Mouse (Mus musculus) adrenal gland, adult 2 months (tissue): Measurements from ENCODE around the gene Myt1l. TPM values are rescaled to one million over a fixed set of nuclear protein-coding genes. Genes with fewer than 3 reads are reported as not detected.

ENCODE experiments used
- DNase-seq: peaks from one replicate; pipeline ENCODE4 v3.0.0; 2021
- polyA plus RNA-seq: library from polyadenylated mRNA; depleted of rRNA; stranded (reverse); fragments of >200 nt; gene quantifications from 2 replicates; pipeline ENCODE4 v1.2.3, GENCODE M21; 2012
- total RNA-seq, 2 experiments: library from RNA; stranded (reverse); gene quantifications; 2 replicates each; pipeline ENCODE4 v1.2.3; 2021

Gene Myt1l
- total and polyA plus RNA-seq, 3 experiments = 0.37 to 2.7 (median 2.0) TPM

GRCm38 (mm10) chr12:29561222-29561621 lies 33.0 kb downstream of the Myt1l start:
- DNase-seq = no peak

GRCm38 (mm10) chr12:29569311-29569710 lies 41.1 kb downstream of the Myt1l start:
- no peak for DNase-seq

- DNase-seq = no peak
Observed at GRCm38 (mm10) chr12:29570351-29570750, 42.2 kb downstream of the Myt1l start.

- no peak for DNase-seq
Observed at GRCm38 (mm10) chr12:29571613-29572012, 43.4 kb downstream of the Myt1l start.

- no peak for DNase-seq
Observed at GRCm38 (mm10) chr12:29593787-29594186, 65.6 kb downstream of the Myt1l start.

- DNase-seq = no peak
Observed at GRCm38 (mm10) chr12:29599916-29600315, 71.7 kb downstream of the Myt1l start.

GRCm38 (mm10) chr12:29601223-29601622 lies 73.0 kb downstream of the Myt1l start:
- DNase-seq = no peak

- no peak for DNase-seq
Observed at GRCm38 (mm10) chr12:29604659-29605058, 76.5 kb downstream of the Myt1l start.

- DNase-seq = no peak
Observed at GRCm38 (mm10) chr12:29605124-29605523, 76.9 kb downstream of the Myt1l start.

- no peak for DNase-seq
Observed at GRCm38 (mm10) chr12:29606221-29606620, 78.0 kb downstream of the Myt1l start.

GRCm38 (mm10) chr12:29617746-29618145 lies 89.6 kb downstream of the Myt1l start:
- DNase-seq = no peak

- no peak for DNase-seq
Observed at GRCm38 (mm10) chr12:29621530-29621929, 93.3 kb downstream of the Myt1l start.

- peak; percentile 14 for DNase-seq
Observed at GRCm38 (mm10) chr12:29627956-29628750, 100.0 kb downstream of the Myt1l start.

- no peak for DNase-seq
Observed at GRCm38 (mm10) chr12:29629875-29630538, 101.8 kb downstream of the Myt1l start.

GRCm38 (mm10) chr12:29634509-29634908 lies 106.3 kb downstream of the Myt1l start:
- no peak for DNase-seq

- DNase-seq = no peak
Observed at GRCm38 (mm10) chr12:29639543-29640196, 111.5 kb downstream of the Myt1l start.

- DNase-seq = no peak
Observed at GRCm38 (mm10) chr12:29640201-29640600, 112.0 kb downstream of the Myt1l start.

- DNase-seq = no peak
Observed at GRCm38 (mm10) chr12:29642915-29643314, 114.7 kb downstream of the Myt1l start.

- DNase-seq = no peak
Observed at GRCm38 (mm10) chr12:29644091-29644490, 115.9 kb downstream of the Myt1l start.

GRCm38 (mm10) chr12:29644721-29645120 lies 116.5 kb downstream of the Myt1l start:
- no peak for DNase-seq

- no peak for DNase-seq
Observed at GRCm38 (mm10) chr12:29649510-29650152, 121.4 kb downstream of the Myt1l start.

GRCm38 (mm10) chr12:29652516-29652915 lies 124.3 kb downstream of the Myt1l start:
- no peak for DNase-seq
